Mouse (Mus musculus) lung, postnatal 0 days (tissue): ENCODE data around the gene Ankrd9.

Experiments
- CTCF ChIP-seq: IDR thresholded peaks from 2 replicates; pipeline ENCODE4 v1.5.1; 2016; ENCODE audit warnings: antibody characterized with exemption, mild to moderate bottlenecking
- EP300 ChIP-seq: IDR thresholded peaks from 2 replicates; pipeline ENCODE4 v1.6.1; 2016; ENCODE audit warnings: antibody characterized with exemption, mild to moderate bottlenecking, control low read depth

DNA sequence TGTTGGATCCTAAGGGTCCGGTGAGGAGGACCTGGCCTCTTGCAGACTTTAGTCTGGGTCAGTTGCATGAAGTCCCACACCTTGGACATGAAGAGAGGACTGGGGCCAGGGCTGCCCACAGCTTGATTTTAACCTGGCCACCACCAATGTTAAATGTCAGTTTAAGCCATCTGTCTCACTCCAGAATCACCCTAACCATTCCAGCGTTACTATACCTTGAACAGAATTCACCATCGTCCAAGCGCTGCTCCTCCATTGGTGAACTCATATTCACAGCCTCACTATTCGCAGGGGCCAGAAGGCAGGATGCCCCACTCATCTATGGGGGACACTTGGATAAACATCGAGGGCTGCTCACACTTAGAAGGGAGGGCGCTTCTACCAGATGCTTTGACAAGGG, 22.1 kb upstream of the Ankrd9 start:
- no peak for TF ChIP-seq CTCF
- TF ChIP-seq EP300, result no peak
